Mouse (Mus musculus) granulocyte monocyte progenitor cell, adult 5-6 weeks (primary cell): Measurements from ENCODE around the gene Ung. TPM values are rescaled to one million over a fixed set of nuclear protein-coding genes. Genes with fewer than 3 reads are reported as not detected.

Experiments used
- ATAC-seq: replicated peaks from 2 replicates; pipeline ENCODE4 v1.8.0; 2016; ENCODE audit warnings: mild to moderate bottlenecking, moderate TSS enrichment, inconsistent platforms; ENCODE audit not compliant: poor library complexity, severe bottlenecking
- total RNA-seq, 2 experiments: library from RNA; stranded (forward) in 1 of 2; stranded (reverse) in 1 of 2; fragments of 200-712, 200-1000 nt in 1 of 2; fragments of >200 nt in 1 of 2; fragmentation: Nextera tagmentation in 1 of 2; gene quantifications; 2 replicates each; pipeline ENCODE4 v1.2.3; 2014 to 2017

The Ung gene
- total RNA-seq, 2 experiments from 2014 or later = 38.6 to 39.0 TPM

GRCm38 (mm10) chr5:114130698-114131520, 723 bp downstream of the Ung start:
- peak; percentile 76 for ATAC-seq

DNA sequence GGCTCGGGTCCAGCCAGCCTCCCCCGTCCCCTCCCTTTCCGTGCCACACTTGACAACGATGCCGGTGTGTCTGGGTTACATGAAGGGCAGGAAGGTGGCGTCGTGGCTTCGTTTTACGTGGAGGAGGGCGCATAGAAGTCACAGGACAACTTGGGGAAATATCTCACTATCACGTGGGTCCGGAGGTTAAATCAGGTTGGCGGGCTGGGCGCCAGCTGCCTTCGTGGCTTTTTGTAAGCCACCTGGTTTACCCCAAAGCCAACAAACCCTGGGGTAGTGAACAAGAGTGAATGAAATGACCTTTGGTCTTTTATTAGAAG, 1.3 kb downstream of the Ung start:
- peak; percentile 6; the same call in 1 of the 2 replicates for ATAC-seq

GRCm38 (mm10) chr5:114132841-114133240, 2.7 kb downstream of the Ung start:
- ATAC-seq = no peak

- peak; percentile 57 for ATAC-seq
Measured at GRCm38 (mm10) chr5:114134091-114134534, 3.9 kb downstream of the Ung start.

- ATAC-seq = no peak
Measured at GRCm38 (mm10) chr5:114135516-114135915, 5.3 kb downstream of the Ung start.

DNA sequence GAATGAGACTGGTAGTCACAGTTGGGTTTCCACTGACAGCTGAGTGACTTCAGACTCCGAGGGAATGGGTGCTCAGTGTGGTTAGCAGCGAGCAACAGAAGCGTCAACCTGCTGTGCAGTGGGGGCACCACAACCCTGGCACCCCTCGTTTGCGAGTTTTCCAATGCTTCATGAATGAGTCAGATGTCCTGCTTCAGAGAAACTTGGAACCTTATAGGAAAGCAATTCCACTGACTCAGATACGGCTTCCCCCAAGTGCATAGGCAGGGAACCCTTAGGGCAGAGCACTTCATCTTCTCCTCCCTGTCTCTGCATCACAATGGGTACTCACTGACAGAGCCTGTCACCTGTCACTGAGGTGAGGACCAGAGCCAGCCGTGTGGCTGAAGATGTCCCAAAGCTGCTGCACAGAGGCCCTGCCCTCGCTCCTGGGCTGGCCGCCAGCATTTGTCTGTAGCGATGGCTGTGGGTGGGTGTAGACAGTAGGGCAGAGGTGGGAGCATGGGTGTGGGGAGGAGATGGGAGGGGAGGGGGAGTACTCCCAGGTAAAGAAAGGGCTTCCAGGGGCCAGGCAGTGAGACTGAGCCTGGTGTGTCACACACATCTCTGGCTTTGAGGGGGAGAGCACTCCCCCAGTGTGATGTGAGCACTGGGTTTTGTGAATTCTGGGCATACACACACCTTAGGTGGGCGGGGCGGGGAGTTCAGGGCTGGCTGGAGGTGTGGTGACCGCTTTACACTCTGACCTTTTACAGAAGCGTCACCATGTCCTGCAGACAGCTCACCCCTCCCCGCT, 7.5 kb downstream of the Ung start:
- ATAC-seq = no peak

DNA sequence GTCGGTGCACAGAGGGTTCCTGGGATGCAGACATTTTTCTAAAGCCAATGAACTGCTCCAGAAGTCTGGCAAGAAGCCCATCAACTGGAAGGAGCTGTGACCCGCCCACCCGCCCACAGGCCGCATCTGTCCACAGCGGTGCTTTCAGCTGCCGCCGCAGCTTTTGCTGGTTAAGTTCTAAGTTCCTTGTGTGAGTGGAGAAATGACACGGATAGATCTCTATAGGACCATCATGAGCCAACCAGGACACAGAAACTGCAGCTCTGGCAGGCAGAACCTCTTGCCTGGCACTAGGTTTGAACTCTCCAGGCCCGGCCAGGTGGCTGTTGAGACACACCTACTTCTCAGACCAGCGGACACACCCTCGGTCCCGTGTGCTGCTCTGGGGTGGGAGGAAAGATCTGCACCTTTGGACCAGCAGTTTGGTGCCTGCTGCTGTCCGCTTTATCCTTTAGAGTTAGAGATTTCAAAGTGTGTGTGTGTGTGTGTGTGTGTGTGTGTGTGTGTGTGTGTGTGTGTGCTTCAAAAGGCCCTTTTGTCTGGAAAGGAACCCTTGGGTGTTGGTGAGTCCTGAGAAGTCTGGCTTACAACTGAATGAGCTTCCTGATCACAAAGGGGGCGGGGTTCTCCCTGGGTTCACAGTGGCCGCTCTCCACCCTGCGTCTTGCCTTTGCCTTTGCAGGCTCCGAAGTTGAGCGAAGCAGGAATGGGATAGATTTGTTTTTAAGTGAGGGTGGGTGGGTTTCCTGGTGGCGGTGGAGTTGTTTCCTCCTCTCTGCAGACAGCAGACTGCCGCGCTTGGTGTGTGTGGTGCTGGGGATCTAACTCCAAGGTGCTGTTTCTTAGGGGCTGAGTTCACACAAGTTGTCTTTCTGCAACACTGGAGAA, 8.3 kb downstream of the Ung start:
- ATAC-seq = no peak

DNA sequence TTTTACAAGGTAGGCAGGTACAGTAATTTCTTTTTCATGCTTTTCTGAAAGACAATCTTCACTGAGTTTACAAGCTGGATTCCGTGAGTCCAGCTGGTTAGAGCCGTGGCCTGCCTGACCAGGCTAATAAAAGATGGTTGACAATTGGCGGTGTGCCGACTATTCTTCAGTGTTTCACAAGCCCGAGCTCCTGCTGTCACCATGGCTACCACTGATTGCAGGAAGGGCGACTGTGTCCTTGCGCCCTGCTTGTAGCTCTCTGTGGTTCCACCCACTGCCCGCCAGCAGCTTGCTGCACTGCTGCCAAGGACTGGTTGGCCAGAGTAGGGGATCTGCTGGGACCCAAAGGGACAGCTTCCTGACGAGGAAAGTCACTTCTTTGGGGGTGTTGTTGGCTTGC, 9.0 kb downstream of the Ung start:
- ATAC-seq = peak; percentile 74

DNA sequence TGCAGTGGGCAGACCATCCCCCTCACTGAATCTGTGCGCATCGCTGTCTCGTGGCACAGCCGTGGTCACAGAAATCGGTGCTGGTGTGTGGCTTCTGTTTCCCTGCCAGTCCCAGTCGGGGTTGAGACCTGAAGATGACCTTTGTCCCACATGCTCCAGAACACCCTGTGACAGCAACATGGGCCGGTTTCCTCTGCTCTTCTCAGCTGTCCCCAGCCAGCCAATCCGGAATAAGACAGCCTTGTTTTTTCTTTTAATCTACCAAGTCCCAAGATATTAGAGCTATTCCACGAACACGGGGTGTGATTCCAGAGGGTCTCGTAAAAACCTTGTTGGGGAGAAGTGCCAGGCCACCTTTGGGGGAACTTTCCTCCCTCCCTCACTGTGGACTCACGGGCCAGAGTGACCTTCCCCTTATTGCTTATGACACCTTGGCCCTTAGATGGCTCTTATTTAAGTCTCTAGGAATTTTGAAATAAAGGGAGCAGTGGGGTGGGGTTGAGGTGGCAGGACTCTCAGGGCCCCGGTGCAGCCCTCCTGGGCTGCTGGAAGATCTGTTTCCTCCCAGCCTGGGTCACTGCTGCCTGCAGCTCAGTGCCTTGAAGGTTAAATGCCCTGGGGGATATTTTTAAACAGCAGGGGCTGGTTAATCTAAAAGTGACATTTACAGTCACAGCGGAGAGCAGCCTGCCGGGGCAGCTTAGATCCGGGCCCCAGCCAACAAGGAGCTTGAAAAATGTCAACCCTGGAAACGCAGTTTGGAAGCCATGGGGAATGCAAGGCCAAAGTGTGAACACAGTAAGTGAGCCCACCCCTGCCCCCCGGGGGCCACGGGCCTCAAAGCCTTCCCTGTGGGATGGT, 16.1 kb downstream of the Ung start, which contains the start of gene Acacb:
TSS of gene Acacb (plus strand) at position 508 of the 861 bp plus-strand sequence.
- ATAC-seq = no peak

DNA sequence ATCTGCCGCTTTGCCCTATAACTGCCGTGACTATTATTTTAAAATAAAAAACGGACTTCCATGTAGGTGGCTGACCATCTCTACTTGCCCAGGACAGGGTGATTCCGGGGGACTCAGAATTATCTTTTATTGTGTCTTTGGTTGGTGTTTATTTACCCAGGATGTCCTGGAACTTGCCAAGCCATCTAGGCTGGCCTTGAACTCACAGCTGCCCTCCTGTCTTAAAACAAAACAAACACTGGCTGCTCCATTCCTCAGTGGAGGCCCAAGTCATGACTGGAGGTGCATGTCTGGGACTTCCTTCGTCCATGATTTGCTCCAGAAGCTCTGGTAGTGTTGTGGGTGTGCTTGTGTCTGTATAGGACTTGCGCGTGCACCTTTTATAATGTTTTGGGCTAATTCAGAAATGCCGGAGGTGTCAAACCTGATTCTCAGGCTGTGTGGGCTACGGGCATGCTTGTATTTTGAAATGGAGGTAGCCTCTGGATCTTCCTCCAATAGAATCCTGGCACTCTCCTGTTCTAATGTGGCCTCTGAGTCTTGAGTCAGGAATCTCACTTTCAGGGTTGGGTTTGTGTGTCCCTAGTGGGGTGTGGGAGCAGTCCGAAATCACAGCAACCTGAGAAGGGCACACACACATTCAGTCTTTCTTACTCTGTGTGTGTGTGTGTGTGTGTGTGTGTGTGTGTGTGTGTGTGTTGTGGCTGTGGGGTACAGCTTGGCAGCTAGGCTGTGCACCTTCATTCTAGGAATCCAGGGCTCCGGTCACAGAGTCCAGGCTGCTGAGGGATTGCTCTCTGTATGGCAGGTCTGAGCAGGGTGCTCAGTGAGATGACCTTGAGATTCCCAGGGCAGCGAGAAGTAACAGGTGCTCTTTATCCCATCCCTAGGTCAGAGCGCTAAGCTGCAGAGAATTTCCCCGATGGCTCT, 17.1 kb downstream of the Ung start:
- ATAC-seq = no peak

- ATAC-seq = no peak
Measured at GRCm38 (mm10) chr5:114152359-114153092, 22.3 kb downstream of the Ung start.

GRCm38 (mm10) chr5:114153490-114153889, 23.3 kb downstream of the Ung start:
- no peak for ATAC-seq

DNA sequence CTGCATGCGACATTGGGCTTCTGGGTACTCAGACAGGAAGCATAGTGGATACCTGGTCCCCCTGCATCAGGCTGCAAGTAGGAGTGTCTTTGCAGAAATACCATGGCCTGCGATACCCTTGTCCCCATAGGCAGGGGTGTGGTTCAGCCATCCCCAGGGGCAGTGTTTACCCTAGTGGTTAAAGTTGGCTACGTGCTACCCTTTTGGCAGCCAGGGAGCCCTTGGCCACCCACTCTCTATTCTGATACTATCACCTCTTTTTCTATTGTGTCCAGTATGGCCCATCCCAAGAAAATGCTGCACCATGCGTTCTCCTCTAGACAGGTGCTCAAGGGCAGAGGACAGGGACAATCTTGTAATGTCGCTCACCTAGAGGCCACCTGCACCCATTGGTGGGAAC, 24.6 kb downstream of the Ung start:
- no peak for ATAC-seq

- no peak for ATAC-seq
Measured at GRCm38 (mm10) chr5:114155168-114155933, 25.2 kb downstream of the Ung start.

DNA sequence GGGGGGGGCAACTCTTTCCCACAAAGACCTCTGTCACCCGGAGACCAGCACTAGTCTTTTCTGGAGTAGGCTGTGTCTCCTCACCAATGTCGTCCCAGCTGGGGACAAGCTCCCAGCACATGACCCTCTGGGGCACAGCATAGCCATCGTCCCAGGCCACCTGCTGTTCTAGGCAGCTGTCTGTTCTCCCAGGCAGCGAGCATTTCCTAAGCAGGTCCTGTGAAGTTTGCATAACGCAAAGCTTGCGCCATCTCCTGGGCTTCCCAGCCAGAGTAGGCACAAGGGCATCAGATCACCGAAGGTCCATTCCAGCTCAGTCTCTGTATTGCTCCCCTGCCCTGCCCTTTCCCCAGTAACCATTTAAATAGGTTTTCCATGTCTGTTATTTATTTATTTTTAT, 27.1 kb downstream of the Ung start:
- ATAC-seq = no peak

DNA sequence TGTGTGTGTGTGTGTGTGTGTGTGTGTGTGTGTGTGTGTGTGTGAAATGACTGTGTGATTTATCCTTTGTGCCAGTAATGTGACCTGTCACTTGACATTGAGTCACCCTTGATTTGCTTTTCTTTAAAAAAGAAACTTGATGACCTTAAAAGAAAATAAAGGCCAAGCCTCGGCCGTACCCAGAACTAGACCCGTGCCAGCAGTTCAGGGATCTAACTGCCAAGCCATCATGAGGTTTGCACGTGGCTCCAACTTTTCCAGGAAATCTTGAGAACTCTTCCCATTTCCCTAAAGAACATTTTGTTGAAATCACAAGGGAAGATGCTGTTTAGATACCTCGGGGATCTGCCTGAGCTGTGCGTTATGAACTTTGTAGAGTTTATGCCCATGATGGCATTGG, 31.2 kb downstream of the Ung start:
- no peak for ATAC-seq
